Mouse (Mus musculus): ENCODE measurements around the gene Lzic.

Gene Lzic

DNA sequence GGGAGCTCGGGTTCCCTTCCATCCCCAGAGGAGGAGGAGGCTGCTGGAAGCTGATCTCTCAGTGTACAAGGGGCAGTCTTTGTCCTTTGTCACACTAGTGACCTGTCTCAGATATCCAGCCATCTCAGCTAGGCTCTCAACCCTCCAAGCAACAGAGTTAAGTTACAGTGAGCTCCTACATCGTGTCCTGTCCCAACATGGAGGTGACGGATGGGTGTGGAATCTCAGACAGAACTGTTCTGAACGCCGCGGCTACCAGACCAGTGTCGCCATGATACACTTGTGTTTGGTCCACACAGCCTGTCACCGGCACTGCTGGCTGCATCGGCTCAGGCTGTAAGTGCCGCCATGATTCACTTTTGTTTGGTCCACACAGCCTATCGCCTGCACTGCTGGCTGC is 8.0 kb upstream of the Lzic start, which contains the start of gene Tmem274:
TSS of gene Tmem274 (plus strand) at position 301 of the 400 bp plus-strand sequence.
- DNase-seq (ENCODE audit: low spot score in 2 of 2): no peak

DNA sequence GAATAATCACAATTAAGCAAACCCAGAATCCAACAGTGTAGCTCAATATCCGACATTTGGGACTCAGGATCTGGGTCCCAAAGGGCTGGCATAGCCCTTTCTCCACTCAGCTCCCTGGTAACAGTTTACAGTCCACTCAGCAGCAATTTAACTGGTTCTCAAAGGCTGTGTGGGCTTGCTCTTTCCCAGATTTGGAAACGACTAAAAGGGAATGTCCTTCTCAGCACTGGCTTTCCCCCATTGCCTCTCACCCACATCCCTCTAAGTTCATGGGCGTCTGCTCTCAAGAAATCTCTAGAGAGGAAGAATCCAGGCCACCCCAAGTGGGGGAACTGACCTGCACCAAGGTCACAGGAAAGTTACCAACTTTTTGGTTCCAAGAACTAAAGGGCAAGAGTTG is 463 bp upstream of the Lzic start:
- no peak for DNase-seq (ENCODE audit: low spot score in 2 of 2)

DNA sequence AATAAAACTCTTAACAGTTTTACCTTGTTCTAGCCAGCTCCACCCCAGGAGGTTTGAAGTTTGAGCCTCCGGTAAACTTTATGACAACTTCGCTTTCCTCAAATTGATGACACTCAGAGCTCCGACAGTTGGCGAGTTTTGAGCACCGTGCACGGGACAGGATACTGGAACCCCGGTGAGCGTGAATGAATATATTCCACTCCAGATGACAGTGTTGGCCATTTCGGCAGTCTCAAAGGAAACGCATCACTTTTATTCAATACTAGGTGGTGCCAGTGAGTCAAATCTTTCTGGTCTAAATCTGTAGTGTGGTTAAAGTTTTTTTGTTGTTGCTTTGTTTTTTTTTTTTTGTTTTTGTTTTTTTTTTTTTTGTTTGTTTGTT is 787 bp downstream of the Lzic start:
- no peak for DNase-seq (ENCODE audit: low spot score in 2 of 2)

DNA sequence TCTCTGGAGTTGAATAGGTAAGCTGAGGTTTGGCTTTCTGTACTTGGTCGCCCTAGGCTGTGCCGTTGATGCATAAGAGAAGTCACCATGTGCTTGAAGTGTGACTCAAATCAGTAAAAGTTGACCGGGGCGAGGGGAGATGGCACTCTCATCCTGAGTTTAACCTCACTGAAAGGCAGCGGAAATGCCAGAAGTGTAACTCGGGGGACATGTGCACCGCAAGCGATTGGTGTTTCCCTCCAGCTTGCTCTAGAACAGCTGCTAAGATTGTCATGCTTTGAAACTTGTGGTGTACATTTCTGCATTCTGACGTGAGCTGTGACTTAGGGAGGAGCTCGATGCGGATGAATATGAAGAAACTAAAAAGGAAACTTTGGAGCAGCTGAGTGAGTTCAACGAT is 2.7 kb downstream of the Lzic start:
- DNase-seq (ENCODE audit: low spot score in 2 of 2): no peak

DNA sequence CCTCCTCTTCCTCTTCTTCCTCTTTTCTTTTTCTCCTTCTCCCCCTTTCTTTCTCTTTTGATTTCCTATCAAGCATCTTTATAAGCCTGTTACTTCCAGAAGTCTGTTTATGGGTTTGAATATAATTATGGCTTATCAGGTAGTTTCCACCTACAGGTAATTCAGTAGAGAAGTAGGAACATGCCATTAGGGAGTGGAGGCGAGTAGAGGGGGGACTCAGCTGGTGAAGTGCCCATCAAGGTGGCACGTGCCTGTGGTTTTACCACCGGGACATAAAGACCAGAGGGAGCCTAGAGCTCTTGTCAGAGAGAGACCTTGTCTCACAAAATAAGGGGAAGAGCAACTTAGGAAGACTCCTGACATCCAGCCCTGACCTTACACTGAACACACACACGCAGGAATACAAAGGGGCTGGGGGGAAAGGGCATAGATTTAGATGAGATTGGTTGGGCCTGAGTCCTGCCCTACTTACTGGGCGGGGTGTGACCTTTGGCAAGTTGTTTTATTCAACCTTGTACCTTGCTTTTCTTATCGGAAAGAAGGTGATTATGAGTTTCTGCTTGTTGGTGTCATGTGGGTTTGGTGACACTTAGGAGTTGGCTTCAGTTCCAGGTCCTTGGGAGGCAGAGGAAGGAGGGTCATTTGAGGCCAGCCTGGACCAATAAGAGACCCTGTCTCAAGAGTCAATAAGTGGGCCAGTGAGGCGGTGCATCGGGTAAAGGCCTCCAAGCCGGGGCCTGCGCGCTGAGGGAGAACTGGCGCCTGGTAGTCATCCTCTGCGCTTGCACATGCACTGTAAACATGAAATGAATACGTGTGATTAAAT is 4.6 kb downstream of the Lzic start:
- DNase-seq (ENCODE audit: low spot score in 2 of 2): no peak

DNA sequence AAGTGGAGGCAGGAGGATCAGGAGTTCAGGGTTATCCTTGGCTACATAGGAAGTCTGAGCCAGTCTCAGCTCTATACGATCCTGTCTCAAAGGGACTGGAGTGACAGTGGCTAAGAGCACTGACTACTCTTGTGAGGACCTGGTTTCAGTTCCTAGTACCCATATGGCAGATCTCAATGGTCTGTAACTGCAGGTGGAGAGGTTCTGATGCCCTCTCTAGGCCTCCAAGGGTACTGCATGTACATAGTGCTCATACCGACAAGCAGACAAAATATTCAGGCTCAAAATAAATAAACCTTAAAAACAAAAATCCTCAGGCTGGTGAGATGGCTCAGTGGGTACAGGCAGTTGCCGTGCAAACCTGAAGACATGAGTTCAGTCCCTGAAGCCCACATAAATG is 6.1 kb downstream of the Lzic start:
- no peak for DNase-seq (ENCODE audit: low spot score in 2 of 2)

DNA sequence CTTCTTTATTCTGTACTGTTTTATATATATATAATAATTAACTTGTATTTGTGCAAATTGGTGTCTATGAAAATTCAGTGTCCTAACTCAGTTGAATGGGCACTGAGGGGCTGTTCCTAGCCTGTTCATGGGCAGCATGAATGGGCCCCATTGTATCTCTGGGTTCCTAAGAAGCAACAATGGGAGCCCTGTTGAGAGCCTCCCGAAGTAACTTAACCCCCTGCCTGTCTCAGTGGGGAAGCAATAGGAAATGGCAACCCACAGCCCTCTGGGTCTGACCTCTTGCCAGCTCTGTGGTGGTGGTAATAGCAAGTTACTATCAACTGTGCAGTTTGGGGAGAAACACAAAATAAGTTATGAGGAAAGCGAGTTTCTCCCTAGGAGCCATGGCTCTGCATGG is 11.6 kb downstream of the Lzic start:
- no peak for DNase-seq (ENCODE audit: low spot score in 2 of 2)

DNA sequence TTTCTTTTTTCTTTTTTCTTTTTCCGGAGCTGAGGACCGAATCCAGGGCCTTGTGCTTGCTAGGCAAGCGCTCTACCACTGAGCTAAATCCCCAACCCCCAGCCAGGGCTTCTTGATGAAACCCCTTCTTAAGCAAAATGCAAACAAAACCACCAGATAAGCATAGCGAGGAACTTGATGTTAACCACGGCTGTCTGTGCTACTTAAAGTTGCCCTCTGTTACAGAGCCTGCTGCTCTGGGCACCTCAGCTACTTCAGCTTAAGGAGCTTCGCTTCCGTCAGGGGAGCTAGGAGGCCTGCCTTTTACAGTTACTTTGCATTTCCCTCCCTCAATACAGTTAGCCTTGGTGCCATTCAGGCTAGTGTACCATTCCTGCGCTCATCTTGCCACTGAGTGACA is 13.9 kb downstream of the Lzic start:
- no peak for DNase-seq (ENCODE audit: low spot score in 2 of 2)

DNA sequence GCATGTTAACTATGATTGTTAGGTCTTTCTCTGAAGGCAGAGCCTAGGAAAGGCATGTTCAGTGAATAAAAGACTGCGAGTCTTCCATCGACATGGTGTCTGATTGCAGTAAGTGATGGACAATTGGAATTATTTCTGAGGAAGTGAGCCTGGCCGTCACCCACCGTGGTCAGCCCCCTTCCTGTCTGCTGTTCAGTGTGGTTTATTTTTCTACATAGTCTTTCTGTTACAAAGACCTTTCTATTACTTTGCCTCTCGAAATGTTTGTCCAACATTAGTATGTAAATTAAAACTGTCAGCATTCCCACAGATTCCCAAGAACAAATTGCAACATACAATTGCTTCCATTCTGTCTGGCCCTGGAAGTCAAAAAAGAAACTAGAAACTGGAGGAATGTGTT is 14.8 kb downstream of the Lzic start:
- DNase-seq (ENCODE audit: low spot score in 2 of 2): no peak

DNA sequence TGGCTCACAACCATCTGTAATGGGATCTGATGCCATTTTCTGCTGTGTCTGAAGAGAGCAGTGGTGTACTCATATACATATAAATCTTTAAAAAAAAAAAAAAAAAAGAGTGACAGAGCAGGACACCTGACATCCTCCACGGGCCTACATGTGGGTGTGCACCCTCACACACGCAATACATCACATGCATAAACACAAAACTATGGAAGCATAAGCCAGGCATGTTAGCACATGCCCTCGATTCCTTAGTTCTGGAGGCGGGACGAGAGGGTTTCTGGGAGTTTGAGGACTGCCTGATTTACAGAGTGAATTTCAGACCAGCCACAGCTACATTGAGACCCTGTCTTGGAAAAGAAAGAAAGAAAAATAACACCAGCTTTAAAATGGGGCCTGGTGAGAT is 19.3 kb downstream of the Lzic start:
- DNase-seq (ENCODE audit: low spot score in 2 of 2): no peak

DNA sequence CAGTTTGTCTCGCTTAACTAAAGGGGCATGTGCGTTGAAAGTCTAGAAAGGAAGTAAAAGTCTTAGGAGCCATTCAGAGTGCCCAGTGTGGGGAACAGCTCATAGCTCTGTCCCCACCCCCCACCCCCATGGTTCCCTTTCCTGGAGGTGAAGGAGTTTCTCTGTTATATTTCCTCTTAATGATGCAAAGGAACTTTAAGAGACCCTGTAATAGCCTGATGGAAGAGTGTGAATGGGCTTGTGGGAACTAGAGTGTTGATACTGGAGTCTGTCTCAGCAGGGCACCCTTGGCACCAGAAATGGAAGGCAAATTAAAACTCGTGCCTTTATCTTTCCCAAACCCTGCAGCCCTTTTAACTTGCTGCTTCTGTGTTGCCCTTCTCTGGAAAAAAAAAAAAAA is 19.8 kb downstream of the Lzic start:
- no peak for DNase-seq (ENCODE audit: low spot score in 2 of 2)

DNA sequence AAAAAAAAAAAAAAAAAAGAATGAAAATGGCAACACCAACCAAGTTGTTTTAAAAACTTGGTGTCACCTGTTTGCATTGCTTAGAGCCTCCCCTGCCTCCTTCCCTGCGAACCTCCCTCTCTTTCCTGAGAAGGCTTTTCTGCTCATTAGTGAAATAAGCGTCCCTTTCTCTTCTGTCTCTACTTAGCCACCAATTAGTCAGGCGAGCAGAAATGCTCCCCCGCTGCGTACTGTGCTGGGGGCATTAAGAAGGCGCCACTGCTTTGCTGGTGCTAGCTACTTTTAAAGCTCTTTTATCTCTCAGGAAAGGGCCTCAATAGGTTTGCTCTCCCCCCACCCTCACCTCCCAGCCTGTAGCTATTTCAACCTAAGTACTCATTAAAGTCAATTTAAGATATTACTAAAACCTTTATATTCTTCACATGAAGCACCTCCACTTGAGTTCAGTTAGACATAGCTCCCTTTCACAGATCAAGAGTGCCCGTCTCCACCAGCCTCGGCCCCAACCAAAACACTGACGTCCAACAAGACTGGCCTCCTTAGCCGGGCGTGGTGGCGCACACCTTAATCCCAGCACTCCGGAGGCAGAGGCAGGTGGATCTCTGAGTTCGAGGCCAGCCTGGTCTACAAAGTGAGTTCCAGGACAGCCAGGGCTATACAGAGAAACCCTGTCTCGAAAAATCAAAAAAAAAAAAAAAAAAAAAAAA is 20.4 kb downstream of the Lzic start:
- DNase-seq (ENCODE audit: low spot score in 2 of 2): no peak

DNA sequence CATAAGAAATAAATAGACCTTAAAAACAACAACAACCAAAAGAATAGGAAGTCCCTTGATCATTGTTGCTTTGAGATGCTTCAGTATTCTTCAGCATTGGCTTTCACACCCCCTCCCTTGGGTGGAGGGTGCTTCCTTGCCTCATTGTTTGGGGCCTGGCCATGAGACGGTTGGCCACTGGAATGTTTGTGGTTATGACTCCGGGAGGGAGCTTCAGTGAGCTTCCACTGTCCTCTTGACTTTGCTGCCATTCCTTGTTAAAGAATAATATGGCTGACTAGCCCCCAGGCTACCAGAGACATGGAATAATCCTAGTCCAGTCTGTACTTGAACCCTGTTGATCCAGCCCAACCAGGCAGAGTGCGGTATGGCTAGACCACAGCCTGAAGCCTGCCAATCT is 21.9 kb downstream of the Lzic start:
- DNase-seq (ENCODE audit: low spot score in 2 of 2): no peak

DNA sequence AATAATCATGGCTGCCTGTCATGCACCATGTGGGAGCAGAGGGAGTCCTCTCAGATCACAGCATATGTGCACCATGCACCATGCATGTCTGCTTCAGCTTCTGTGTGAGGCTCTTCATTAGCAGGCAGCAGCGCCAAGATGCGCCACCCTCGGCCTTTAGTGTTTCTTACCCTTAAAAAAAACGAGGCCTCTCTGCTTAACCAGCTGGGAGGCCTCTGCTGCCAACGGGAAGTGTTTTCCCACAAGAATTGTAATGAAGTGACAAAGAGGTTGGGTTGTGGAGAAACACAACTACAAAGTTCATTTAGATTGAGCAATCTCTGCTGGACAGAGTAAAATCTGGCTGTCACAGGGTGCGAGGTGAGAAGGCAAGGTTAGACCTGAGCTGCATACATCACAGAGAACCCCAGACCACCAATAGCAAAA is 26.2 kb downstream of the Lzic start:
- DNase-seq (ENCODE audit: low spot score in 2 of 2): no peak

DNA sequence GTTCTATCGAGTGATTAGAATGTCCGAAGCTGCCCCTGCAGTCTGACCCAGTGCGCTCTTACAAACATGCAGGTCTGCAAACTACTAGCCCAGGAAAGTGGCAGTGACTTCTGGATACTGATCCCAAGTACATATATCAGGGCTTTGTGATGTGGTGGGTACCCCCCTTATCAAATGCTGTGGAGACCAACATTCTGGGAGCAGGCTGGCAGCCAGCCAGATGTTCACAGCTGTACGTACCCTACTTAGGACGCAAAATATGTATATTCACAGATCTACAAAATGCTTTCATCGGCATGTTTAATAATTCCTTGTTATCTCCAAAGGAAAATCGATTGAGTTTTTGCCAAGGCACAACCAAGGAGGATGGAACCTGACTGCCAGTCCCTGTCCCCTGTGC is 27.0 kb downstream of the Lzic start:
- no peak for DNase-seq (ENCODE audit: low spot score in 2 of 2)

DNA sequence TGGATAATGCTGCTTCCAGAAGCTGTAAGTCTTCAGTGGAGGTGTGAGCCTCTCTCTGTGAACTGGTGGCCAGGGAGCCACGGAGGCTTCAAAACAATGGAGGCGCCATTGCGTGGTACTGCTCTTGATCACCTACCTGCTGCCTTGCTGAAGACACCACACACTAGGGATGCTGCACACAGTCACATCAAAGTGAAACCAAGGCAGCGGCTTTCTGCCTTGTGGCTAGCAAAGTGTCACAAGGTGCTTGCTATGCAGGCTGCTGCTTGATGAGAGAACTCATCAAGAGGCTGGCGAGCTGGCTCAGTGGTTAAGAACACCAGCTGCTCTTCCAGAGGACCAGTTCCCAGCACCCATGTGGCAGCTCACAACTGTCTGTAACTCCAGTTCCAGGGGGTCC is 30.7 kb downstream of the Lzic start:
- no peak for DNase-seq (ENCODE audit: low spot score in 2 of 2)

DNA sequence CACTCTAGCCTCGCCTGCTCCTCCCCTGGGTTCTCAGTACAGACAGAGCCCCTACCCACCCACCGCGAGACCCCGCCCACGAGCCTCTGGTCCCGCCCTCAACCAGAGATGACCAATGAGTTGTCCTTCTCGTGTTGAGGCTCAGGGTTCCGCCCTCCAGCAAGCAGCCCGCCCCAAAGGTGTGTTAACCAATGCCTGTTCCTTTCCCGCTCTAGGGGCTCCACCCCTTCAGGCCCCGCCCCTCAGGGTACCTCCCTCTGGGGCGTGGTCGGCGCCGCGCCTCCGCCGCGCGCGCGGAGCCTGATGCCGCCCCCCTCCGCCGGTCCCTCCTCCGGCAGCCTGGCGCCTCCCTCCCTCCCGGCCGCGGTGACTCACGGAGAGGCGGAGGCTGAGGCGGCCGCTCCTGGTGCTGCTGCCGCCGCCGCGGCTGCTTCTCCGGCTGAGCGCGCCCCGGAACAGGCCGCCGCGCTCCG is 32.9 kb downstream of the Lzic start, which contains the start of gene Ctnnbip1:
TSS of gene Ctnnbip1 (plus strand) at position 369 of the 473 bp plus-strand sequence.
- peak; percentile 85 to 91 for DNase-seq (ENCODE audit: low spot score in 2 of 2)

DNA sequence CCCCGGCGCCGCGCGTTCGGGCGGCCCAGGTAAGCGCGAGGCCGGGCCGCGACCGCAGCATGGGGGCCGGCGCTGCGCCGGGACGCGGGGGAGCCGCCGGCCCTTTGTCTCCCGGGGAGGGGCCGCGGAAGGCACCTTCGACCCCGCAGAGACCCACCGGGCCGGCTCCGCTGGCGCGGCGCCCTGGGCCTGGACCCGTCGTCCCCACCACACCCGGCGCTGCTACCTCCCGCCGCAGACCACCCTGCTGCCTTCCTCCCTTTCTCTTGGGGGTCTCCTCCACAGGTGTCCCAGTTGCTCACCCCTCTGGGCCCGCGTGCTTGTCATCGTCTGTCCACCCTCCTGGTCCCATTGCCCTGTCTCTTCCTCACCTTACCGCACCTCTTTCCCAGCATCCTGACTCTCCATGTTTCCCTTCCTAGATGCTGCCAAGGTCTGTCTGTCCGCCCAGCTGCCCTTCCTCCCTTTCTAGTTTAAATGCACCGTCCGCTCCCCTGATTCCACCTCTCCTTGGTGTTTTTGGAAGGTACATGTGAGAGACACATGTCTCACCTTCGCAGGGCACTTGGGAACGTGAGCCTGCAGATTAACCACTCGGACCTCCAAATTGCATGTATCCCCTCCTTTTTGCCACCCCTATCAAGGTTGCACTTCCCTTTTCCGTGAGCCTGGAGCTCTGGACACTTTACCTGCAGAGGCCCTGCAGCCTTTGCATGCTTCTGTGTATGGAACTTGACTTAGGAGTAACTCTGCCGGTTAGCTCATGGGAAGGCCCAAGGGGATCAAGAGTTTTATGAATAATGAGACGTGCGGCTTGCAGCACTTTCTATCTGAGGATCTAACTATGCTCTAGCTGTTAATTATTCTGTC is 33.6 kb downstream of the Lzic start:
- DNase-seq (ENCODE audit: low spot score in 2 of 2): no peak

DNA sequence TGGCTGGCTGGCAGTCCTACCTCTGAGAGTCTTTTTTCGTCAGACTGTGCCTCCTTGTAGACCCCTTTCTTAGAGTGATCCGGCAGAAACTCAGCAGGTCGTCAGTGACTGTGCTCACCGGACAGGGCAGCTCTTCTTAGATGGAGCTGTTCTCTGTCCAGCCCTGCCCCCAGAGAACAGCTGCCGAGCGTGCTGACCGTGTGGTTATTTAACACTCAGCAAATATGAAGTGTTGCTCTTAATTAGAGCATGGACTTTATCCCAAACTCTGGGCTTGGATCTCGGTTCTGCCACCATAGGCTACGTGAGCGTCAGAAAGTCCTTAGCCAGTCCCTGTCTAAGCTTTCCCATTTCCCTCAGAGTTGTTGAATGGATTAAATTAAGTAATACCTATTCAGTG is 36.2 kb downstream of the Lzic start:
- DNase-seq (ENCODE audit: low spot score in 2 of 2): no peak

DNA sequence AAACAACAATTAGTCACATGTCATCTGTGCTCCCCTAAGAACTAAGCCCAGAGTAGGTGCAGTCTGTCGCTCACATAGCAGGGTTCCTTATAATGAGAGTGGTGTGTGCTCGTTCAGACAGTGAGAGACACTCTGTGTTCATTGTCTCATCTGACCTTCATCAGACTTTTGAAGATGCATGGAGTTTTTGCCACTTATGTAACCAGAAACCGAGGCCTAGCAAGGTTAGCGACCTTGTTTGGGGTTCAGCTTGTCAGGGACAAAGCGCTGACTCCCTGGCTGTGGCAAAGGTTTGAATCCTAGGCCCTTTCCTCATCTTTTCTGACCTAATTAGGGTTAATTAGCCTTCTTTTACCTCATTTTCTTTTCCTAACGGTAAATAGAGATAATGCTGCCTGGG is 38.9 kb downstream of the Lzic start:
- DNase-seq (ENCODE audit: low spot score in 2 of 2): no peak

DNA sequence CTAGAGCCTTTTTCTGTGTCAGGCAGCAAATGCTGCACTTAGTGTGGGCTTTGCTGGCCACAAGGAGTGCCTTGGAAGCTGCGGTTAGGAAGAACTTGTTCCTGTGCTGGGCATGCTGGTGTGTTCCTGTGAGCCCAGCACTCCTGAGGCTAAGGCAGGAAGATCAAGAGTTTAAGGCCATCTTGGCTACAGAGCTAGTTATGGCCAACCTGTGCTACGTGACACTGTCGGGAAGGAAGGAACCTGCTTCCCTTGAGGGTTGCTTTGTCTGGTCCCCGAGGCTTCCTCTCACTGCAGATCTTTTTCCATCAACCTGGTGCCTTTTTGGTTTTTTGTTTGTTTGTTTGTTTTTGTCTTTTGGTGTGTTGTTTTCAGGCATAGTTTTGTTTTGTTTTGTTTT is 40.1 kb downstream of the Lzic start:
- DNase-seq (ENCODE audit: low spot score in 2 of 2): no peak

DNA sequence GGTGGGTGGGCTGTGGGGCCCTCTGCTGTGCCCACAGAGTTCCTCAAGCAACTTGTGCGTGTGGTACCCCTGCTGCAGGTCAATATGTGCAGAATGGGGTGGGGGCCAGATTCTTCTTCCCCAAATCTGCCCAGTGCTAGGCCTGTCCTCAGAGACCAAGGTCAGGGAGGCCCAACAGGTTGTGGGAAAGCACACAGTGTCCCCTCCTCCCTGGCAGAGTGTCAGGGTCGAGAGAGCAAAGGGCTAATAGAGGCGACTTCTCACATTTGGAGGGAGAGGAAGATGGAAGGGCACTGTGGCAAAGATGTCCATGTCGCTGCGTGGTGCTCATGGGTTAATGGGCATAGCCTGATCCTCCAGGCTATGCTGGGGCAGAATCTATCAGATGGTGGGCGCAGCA is 40.8 kb downstream of the Lzic start:
- no peak for DNase-seq (ENCODE audit: low spot score in 2 of 2)

Measured in spleen, postnatal 14 days (tissue).